Mouse (Mus musculus) liver, adult 2 months (tissue): ENCODE results near the gene Hist1h1t. TPM values are rescaled to one million over a fixed set of nuclear protein-coding genes. Genes with fewer than 3 reads are reported as not detected.
"Not testable (repeated sequence)": the region's sequence is repeated elsewhere in the genome, so short reads cannot be mapped to it uniquely, and the experiment has no call there.

Source experiments
- DNase-seq: peaks from one replicate; pipeline ENCODE4 v3.0.0-alpha.2; 2011; ENCODE audit warnings: low read depth, low spot score; ENCODE audit errors: extremely low read depth
- H3K27ac ChIP-seq: fragments of 200-500 bp; replicated peaks from 2 replicates; pipeline ENCODE4 v1.5.1; 2012; ENCODE audit warnings: low read depth, mild to moderate bottlenecking, control low read depth, inconsistent platforms, low read length; ENCODE audit not compliant: insufficient read depth
- H3K27me3 ChIP-seq: fragments of 200-500 bp; 2 replicates; pipeline ENCODE4 v1.6.1; 2012; ENCODE audit warnings: mild to moderate bottlenecking, moderate library complexity, low read length, inconsistent platforms; ENCODE audit not compliant: control insufficient read depth, insufficient read depth
- H3K36me3 ChIP-seq: fragments of 200-500 bp; 2 replicates; pipeline ENCODE4 v1.6.1; 2012; ENCODE audit warnings: low read length, inconsistent platforms; ENCODE audit not compliant: control insufficient read depth, insufficient read depth
- H3K4me1 ChIP-seq: fragments of 200-500 bp; 2 replicates; pipeline ENCODE4 v1.6.1; 2011; ENCODE audit warnings: low read length; ENCODE audit not compliant: control insufficient read depth, insufficient read depth
- H3K4me3 ChIP-seq: fragments of 200-500 bp; 2 replicates; pipeline ENCODE4 v1.5.1; 2011; ENCODE audit warnings: low read depth, mild to moderate bottlenecking, control low read depth, low read length, moderate library complexity; ENCODE audit not compliant: insufficient read depth
- H3K79me2 ChIP-seq: fragments of 200-500 bp; 2 replicates; pipeline ENCODE4 v1.6.1; 2012; ENCODE audit warnings: inconsistent platforms, mild to moderate bottlenecking, low read length, moderate library complexity; ENCODE audit not compliant: control insufficient read depth, insufficient read depth
- H3K9ac ChIP-seq: fragments of 200-500 bp; 2 replicates; pipeline ENCODE4 v1.6.1; 2012; ENCODE audit warnings: low read depth, mild to moderate bottlenecking, control low read depth, inconsistent platforms, low read length
- CTCF ChIP-seq: fragments of 200-500 bp; IDR thresholded peaks from 2 replicates; pipeline ENCODE4 v1.5.1; 2011; ENCODE audit warnings: low read depth, low read length, control low read depth
- POLR2A ChIP-seq: fragments of 200-500 bp; IDR thresholded peaks from 2 replicates; pipeline ENCODE4 v1.6.1; 2011; ENCODE audit warnings: low read length, control low read depth; ENCODE audit not compliant: insufficient read depth; ENCODE audit errors: extremely low read depth
- WGBS: fragments of 180-500 bp; shearing (Covaris S2); methylation state at CpG from one replicate; pipeline ENCODE4 v1.1.7; 2018; 5-methylcytosine and 5-hydroxymethylcytosine counted together
- polyA plus RNA-seq: library from polyadenylated mRNA; depleted of rRNA; stranded (reverse); fragments of >200 nt; gene quantifications from 2 replicates; pipeline ENCODE4 v1.2.3, GENCODE M21; 2012; rRNA removed
- total RNA-seq: library from RNA; depleted of rRNA; stranded (reverse); fragments of >200 nt; gene quantifications from 2 replicates; pipeline ENCODE4 v1.2.3, GENCODE M21; 2014; rRNA removed

The Hist1h1t gene
- total RNA-seq = not detected in 2 replicates
- polyA plus RNA-seq = not detected in 2 replicates

DNA sequence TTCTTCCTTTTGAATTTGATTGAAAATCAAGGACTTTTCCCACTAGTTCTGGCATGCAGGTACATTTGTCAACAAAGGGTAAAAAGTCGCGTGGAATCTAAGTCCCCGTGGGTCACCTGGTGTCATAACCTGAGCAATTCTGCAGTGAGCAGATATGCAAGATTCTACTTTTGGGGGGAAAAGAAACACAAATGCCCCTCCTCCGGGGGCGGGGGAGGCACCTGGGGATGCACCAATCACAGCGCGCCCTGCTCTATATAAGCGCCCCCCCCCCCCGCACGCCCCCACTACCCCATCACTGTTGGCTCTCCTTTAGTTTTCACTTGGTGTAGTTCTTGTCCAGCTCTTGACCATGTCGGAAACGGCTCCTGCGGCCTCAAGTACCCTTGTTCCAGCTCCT is at the start of gene Hist1h1t:
Gene Hist1h1t (plus strand): TSS at position 301 of the 400 bp plus-strand sequence.
- 57% methylated on average over 13 of the region's 13 CpGs for WGBS
- H3K27ac ChIP-seq = no peak within 1 kb of the TSS
- no peaks in the 10 kb centered on the region for H3K27me3 ChIP-seq
- no peak for TF ChIP-seq CTCF
- TF ChIP-seq POLR2A = no peak
- H3K36me3 ChIP-seq = peaks cover 18% of the 10 kb centered on the region
- no peak within 1 kb of the TSS for H3K4me3 ChIP-seq
- H3K79me2 ChIP-seq = peaks cover 4% of the 10 kb centered on the region; the same call in 1 of the 2 replicates
- DNase-seq = no peak
- H3K4me1 ChIP-seq = peaks cover 12% of the 10 kb centered on the region
- no peak within 1 kb of the TSS for H3K9ac ChIP-seq

- Histone ChIP-seq H3K4me1 (no peaks in the 10 kb centered on the region), H3K9ac (no peak overlapping the region), H3K27ac (no peak overlapping the region), H3K36me3 (no peaks in the 10 kb centered on the region), H3K4me3 (no peak overlapping the region), H3K79me2 (no peaks in the 10 kb centered on the region), H3K27me3 (no peaks in the 10 kb centered on the region)
- 75% methylated on average over 6 of the region's 6 CpGs for WGBS
- TF ChIP-seq CTCF = no peak
- no peak for TF ChIP-seq POLR2A
- no peak for DNase-seq
Measured at GRCm38 (mm10) chr13:23659636-23660366, 35.8 kb upstream of the Hist1h1t start.

DNA sequence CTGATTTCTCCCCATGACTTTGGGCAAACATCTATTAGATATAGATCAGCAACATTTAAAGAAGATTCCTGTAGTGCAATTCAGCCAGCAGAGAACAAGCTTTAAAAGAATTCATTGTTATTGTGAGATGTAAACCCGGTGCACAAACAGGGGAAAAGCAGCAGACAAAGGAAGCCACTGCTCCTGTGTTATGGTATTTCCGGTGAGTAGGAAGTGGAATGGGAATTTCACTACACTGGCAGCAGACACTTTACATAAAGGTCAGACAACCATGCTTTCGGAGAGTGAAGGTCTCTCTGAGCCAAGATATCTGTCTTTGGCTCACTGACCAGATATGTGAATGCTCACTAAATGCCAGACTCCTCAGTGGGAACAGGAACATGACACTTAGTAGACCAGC is 33.1 kb upstream of the Hist1h1t start:
- WGBS = 74% methylated on average over 3 of the region's 3 CpGs
- Histone ChIP-seq H3K4me1 (no peaks in the 10 kb centered on the region), H3K79me2 (no peaks in the 10 kb centered on the region), H3K27ac (no peak overlapping the region), H3K27me3 (no peaks in the 10 kb centered on the region), H3K4me3 (no peak overlapping the region), H3K9ac (no peak overlapping the region), H3K36me3 (no peaks in the 10 kb centered on the region)
- TF ChIP-seq POLR2A (no peak), CTCF (no peak)
- no peak for DNase-seq

DNA sequence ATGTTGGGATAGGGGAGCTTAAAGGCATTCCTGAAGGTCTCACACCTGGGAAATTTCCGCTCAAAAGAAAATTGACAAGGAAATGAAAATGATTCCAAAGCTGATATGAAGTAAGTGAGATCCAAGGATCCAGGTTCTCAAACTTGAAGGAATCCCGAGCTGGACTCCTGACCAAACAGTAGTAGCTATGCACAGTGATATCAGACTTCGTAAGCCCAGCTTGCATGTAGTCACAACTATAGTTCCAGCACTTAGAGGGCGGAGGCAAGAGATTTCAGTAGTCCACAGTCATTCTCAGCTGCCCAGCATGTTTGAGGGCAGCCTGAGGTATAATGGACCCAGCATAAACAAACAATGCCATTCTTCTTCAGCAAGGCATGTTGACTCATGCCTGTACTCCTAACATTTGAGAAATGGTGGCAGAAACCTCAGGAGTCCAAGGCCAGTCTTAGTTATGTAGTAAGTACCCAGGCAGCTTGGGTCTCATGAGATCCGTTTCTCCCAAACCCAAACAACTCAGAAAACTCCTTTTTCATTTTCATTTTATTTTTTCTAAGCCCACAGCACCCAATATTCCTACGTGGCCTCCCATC is 13.5 kb upstream of the Hist1h1t start:
- Histone ChIP-seq H3K9ac (no peak overlapping the region), H3K79me2 (no peaks in the 10 kb centered on the region), H3K4me1 (peaks cover 5% of the 10 kb centered on the region; the same call in 1 of the 2 replicates), H3K36me3 (no peaks in the 10 kb centered on the region), H3K4me3 (no peak overlapping the region), H3K27me3 (no peaks in the 10 kb centered on the region), H3K27ac (no peak overlapping the region)
- TF ChIP-seq POLR2A = no peak
- no peak for TF ChIP-seq CTCF
- WGBS = 92% methylated on average over 6 of the region's 6 CpGs
- no peak for DNase-seq

DNA sequence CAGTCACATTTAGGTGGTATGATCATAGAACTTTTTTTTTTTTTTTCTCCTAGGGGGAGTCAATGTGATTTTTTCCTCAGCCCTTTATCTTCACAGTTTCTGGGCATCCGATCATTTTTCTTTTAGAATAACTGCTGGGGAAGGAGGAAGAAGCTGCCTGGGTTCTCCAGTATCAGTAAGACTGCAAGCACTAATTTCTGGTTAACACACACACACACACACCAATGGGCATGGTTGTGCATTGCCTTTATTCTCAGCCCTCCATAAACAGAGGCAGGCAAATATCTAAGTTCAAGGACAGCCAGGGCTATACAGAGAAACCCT is 13.0 kb upstream of the Hist1h1t start:
- Histone ChIP-seq H3K27me3 (no peaks in the 10 kb centered on the region), H3K9ac (no peak overlapping the region), H3K27ac (no peak overlapping the region), H3K36me3 (no peaks in the 10 kb centered on the region), H3K4me3 (no peak overlapping the region), H3K4me1 (peaks cover 10% of the 10 kb centered on the region; the same call in 1 of the 2 replicates), H3K79me2 (no peaks in the 10 kb centered on the region)
- no peak for TF ChIP-seq CTCF
- DNase-seq = no peak
- 78% methylated on average over 1 of the region's 1 CpGs for WGBS

DNA sequence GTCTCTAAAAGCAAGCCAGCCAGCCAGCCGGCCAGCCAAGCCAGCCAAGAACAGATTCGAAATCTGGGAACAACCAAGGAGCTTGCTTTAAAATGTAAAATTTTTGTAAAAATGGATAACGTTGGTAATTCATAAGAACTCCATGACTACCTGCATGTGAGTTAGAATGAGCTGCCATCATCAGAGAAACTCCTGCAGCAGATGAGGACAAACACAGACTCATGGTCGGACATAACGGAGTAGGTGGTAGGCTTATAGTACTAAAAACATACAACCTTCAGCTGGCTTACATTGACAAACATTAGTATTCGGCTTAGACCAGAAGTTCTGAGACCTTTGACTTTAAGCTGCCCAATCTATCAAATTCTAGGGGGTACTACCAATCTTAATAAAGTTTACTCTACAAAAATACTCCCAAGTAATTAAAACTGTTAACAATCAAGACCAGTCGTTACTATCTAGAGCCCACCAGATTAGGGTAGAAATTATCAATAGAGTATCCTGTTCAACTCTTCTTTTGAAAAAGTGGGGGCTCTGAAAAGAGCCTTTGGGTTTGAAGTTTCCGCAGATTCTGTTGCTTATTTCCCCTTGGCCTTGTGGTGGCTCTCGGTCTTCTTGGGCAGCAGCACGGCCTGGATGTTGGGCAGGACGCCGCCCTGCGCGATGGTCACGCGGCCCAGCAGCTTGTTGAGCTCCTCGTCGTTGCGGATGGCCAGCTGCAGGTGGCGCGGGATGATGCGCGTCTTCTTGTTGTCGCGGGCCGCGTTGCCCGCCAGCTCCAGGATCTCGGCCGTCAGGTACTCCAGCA is 12.5 kb upstream of the Hist1h1t start:
- H3K4me1 ChIP-seq = peaks cover 11% of the 10 kb centered on the region; the same call in 1 of the 2 replicates
- H3K4me3 ChIP-seq = peak overlapping the region; percentile 89; the same call in 1 of the 2 replicates
- H3K9ac ChIP-seq = peak overlapping the region; percentile 87
- not testable (repeated sequence) for H3K79me2 ChIP-seq, H3K27me3 ChIP-seq, H3K36me3 ChIP-seq, DNase-seq
- peak overlapping the region; percentile 43; the same call in 1 of the 2 replicates for H3K27ac ChIP-seq
- 16% methylated on average over 16 of the region's 30 CpGs for WGBS
